Mouse (Mus musculus): Measurements from ENCODE around the gene Slc4a4.

Gene Slc4a4

GRCm38 (mm10) chr5:88886668-88887555 is at the start of gene Slc4a4:
Gene Slc4a4 (plus strand): TSS chr5:88886818.
- peak; percentile 38 for DNase-seq

DNA sequence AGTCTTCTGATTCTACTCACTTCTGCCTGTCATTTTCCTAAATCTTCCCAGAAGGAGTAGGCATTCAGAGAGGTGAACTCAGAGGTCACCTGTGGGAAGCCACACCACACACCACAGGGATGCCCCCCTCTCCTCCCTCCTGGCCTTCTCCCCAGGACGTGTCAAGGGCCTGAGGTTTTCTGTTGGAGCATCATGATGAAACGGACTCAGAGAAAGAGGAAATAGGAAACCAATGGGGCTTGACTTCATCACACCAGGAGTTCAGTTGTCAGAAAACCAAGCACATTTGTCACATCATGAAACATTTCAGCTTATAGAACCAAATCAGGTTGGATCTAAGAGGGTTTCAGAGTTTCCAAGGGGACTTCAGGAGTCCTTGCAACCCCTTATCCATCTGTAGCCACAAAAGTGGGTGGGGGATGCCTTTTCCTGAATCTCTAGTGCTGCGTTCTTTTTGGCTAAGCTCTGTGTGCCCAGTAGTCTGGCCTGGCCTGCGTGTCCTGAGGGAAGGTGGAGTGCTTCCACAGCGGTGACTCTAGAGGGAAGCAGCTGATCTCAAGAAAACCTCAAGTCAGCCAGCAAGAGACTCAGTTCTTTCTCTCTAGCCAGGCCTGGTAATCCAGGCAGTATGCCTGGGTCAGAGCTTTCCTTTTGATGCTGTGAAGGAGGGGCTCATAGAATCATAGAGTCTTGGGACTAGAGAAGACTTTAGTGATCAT is 46.4 kb upstream of the Slc4a4 start:
- DNase-seq, result no peak

- DNase-seq, result no peak
Measured at GRCm38 (mm10) chr5:88857311-88857710, 29.3 kb upstream of the Slc4a4 start.

GRCm38 (mm10) chr5:88857801-88858200 is 28.8 kb upstream of the Slc4a4 start:
- DNase-seq, result no peak

GRCm38 (mm10) chr5:88858226-88858625 is 28.4 kb upstream of the Slc4a4 start:
- DNase-seq, result no peak

DNA sequence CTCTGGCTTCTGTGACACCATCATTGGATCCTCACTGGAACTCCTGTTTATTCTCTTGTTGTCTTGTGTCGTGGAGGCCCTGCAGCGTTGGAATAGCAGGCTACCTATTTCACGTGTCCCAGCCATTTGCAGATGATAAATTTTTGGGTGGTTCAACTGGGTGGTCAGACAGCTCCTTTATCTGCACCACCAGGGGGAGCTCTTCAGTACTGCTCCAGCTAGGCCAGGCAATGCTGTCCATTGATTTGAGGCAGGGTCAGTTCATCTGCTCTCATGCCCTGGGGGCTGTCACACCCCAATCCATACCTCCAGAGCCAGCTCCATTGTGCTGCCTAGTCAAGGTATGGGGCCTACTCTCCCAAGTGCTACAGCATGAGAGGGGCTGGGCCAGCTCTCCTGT is 24.5 kb upstream of the Slc4a4 start:
- no peak for DNase-seq

GRCm38 (mm10) chr5:88862794-88863193 is 23.8 kb upstream of the Slc4a4 start:
- no peak for DNase-seq

- peak; percentile 43 for DNase-seq
Measured at GRCm38 (mm10) chr5:88884101-88884500, 2.5 kb upstream of the Slc4a4 start.

GRCm38 (mm10) chr5:88885503-88885902 is 1.1 kb upstream of the Slc4a4 start:
- DNase-seq, result no peak

- no peak for DNase-seq
Measured at GRCm38 (mm10) chr5:88885944-88886343, 674 bp upstream of the Slc4a4 start.

GRCm38 (mm10) chr5:88886349-88886667 is 310 bp upstream of the Slc4a4 start:
- no peak for DNase-seq

DNA sequence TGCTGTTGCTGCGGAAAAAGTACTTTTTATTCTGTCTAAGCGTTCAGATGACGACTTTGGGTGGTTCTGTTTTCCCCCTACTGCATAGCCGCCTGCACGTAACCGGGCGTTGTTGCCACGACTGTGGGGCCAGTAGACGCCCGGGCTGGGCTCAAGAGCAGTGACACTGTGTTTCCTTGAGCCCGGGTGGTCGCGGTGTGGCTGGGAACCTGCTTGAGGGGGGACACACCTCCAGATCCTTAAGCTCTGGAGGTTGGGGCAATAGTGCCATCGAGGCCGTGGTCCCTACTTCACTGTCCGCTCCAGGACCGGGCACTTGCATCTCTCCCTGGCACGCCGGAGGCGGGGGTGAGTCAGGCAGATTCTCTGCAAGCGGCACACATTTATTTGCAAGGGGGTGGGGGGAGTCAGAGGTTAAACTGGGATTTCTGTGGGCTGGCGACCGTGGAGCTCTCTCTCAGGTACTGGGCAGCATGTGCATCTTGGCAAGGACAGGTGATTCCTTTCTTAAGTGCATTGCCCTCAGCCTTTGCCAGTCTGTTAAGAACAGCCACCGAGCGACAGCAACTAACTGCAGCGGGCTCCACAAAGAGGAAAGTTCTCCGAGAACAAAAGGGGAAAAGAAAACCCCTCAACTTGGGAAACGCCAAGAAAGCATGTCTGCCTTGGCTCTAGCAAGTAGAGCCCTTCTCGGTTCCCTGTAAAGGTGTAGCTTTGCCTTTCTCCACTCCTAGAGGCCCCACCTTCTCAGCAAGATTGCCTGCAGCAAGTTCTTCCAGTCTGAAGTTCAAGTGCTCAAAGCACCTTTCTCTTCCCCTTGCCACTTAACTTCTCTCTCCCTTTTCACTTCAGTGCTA is 1.2 kb downstream of the Slc4a4 start:
- peak; percentile 8 for DNase-seq

- no peak for DNase-seq
Measured at GRCm38 (mm10) chr5:88888413-88888700, 1.7 kb downstream of the Slc4a4 start.

GRCm38 (mm10) chr5:88889326-88889725 is 2.7 kb downstream of the Slc4a4 start:
- no peak for DNase-seq

GRCm38 (mm10) chr5:88890146-88890545 is 3.5 kb downstream of the Slc4a4 start:
- DNase-seq, result no peak

DNA sequence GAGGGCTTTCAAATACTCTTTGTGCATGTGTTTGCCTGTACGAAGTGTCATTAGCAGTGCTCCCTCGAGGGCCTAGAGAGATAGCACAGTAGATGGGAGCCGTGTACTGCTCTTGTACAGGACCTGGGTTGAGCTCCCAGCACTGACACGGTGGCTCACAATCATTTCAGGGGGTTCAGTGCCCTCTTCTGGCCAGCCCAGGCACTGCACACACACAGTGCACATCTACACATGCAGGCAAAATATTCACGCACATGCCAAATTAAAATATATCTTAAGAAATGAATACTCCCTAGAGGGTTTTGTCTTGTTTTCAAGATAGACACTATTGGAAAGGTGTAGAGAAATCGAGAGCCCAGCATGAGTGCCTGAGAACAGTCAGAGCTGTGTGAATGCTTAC is 10.0 kb downstream of the Slc4a4 start:
- DNase-seq, result no peak

DNA sequence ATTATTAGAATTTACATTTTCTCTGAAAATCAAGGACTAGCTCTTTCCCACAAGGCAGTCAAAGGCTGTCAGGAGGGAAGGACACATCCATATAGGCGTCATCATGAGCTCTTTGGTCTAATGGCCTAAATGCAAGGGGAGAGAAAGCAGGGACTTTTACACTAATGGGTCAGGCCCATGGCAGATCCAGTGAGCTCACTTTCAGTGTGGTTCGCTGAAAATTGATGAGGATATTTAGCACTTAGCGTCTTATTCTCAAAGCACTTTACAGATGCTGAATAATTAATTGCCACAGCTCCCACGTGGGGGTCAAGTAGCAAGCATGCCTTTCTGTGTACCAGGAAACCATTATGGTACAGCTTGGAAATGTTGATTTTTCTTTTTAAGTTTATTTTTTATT is 16.5 kb downstream of the Slc4a4 start:
- no peak for DNase-seq

- DNase-seq, result no peak
Measured at GRCm38 (mm10) chr5:88903526-88903925, 16.9 kb downstream of the Slc4a4 start.

DNA sequence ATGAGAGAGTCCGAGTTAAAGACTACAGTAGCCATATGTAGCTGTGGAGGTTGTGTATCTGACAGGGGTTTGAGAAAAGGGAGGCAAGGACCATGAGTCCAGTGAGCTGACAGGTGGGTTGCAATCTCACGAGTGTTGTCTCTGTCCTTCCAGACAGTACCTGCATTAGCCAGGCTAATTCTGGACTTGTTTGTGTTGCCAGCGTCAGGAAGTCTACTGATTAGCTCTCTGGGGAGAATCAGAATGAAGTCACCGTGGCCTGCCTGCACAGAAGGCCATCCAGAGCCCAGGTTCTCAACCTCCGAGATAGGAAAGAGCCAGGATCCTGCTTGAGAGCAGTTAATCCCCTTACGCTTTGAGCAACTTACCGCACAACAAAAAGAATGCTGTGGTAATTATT is 18.2 kb downstream of the Slc4a4 start:
- no peak for DNase-seq

DNA sequence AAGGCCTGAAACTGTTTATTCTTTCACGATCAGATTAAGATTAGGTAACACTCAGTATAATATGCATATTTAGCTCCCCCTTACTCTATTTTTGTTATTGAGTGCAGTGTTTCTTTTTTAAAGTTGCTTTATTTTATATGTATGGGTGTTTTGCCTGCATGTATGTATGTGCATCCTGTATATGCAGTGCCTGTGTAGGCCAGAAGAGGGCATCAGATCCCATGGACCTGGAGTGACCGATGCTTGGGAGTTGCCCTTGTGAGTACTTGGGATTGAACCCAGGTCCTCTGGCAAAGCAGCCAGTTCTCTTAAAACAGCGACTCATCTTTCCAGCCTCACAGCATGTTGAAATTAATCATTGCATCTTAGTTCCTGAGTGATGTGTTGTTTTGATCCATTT is 21.0 kb downstream of the Slc4a4 start:
- DNase-seq, result no peak

GRCm38 (mm10) chr5:88912629-88913028 is 26.0 kb downstream of the Slc4a4 start:
- no peak for DNase-seq

GRCm38 (mm10) chr5:88915082-88915481 is 28.5 kb downstream of the Slc4a4 start:
- no peak for DNase-seq

GRCm38 (mm10) chr5:88916501-88916971 is 29.9 kb downstream of the Slc4a4 start:
- DNase-seq, result no peak

DNA sequence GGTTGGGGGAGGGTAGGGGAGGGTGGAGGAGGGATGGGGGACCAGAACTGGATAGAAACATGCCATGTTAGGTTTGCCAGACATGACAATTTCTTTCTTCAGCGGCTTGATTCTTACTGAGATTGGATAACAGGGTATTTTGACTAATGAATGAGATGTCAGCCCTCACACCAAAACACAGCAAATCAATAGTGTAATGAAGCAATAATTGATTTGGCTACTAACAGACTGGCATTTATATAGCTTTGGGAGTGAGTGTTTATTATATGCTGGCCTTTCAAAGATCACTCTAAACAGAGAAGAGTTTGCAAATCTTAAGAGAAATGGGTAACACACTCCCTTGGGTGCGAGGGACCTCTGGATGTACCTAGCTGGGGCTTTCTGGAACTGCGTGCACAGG is 30.6 kb downstream of the Slc4a4 start:
- no peak for DNase-seq

Data from right cerebral cortex, postnatal 14 days (tissue).